Mouse (Mus musculus) right cerebral cortex, adult 2 months (tissue): ENCODE results near the gene Cdh15.
A peak's percentile ranks its signal among the peaks of the same experiment; 100 is the strongest.

Experiments used
- DNase-seq, 2 experiments: peaks; one replicate each; pipeline ENCODE4 v3.0.0; 2021 to 2022; ENCODE audit warnings: low spot score in 2 of 2

Cdh15 gene

GRCm38 (mm10) chr8:122836696-122837095 lies 11.1 kb upstream of the Cdh15 start:
- no peak for DNase-seq

- DNase-seq = no peak
Observed at GRCm38 (mm10) chr8:122844161-122844560, 3.6 kb upstream of the Cdh15 start.

- no peak for DNase-seq
Observed at GRCm38 (mm10) chr8:122845662-122846061, 2.1 kb upstream of the Cdh15 start.

DNA sequence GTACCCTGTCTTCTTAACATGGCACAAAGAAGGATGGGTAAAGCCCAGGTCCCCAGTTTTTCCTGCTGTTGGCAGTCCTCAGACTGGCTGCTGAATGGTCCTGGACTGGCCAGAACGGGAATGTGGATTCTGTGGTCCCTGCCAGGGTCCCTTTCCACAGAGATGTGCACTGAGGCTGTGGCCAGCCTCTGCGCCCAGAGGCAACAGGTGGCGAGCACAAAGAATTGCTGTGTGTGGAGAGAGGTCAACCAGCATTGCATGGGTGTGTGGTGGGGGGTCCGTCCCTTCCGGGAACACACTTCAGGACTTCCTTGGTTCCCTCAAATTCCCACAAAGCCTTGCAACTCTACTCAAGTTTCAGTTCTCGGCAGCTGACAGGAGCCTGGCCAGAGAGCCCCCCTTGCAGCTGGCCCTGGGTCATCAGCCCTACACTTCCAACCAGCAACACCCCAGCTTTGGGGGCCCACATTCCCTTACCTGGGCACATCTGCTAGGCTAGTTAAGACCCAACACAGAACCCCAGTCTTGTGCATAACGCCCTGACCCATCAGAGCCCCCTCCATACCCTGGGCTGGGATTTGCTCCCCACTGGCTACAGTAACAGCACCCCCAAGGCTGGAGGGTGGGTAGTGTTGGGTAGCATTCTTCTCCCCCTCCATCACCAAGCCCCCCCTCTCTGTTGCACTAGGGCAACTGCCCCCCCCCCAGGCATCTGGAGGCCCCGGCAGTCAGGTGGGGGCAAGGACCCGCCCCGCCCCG lies 1.6 kb downstream of the Cdh15 start:
- no peak for DNase-seq

- DNase-seq = no peak
Observed at GRCm38 (mm10) chr8:122850641-122851240, 3.0 kb downstream of the Cdh15 start.

GRCm38 (mm10) chr8:122851692-122852545 lies 4.2 kb downstream of the Cdh15 start:
- no peak for DNase-seq

DNA sequence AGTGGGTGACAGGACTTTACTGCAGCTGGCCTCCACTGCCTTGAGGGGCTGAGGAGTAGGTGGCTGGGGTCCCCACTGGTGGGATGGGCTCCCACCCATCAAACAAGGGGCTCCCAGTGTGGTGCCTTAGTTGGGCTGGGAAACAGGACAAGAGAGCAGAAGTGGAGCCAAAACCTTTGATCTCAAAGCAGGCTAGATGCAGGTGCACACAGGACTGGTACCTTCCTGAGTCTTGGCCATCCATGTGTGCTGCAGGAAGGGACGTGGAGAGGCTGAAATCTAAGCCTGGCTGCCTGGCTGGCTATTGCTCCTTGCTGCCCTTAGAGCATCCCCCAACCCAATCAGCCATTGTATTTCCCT lies 4.8 kb downstream of the Cdh15 start:
- DNase-seq = no peak

- DNase-seq = no peak
Observed at GRCm38 (mm10) chr8:122853340-122853771, 5.6 kb downstream of the Cdh15 start.

- no peak for DNase-seq
Observed at GRCm38 (mm10) chr8:122854388-122854787, 6.6 kb downstream of the Cdh15 start.

DNA sequence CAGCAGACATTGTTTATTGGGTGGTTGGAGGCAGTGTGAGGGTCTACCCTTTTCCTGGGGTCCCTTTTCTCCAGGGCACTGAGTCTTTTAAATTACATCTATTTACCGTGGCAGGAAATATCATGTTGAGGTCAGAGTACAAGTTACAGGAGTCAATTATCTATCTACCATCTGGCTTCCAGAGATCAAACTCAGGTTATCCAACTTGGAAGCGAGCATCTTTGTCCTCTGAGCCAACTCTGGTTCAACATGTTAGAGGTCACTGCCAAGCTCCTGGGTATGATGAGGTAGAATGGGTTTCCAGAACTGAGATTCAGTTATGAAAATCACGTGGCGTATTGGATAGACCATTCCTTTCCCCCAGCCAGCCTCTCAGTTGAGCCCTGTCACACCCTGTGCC lies 7.4 kb downstream of the Cdh15 start:
- no peak for DNase-seq

DNA sequence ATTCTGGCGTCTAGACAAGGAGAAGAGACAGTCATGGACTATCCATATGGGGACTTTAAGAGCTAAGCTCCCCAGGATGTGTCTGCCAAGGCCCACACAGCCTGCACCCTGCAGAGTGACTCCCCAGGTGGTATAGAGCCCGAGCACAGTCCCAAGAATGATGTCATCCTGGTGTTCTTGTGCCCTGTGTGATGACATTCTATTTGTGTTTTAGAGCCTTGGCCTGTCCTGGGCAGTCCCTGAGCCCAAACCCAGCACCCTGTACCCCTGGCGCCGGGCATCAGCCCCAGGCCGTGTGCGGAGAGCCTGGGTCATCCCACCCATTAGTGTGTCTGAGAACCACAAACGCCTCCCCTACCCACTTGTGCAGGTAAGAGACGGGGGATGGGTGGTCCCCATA lies 8.5 kb downstream of the Cdh15 start:
- no peak for DNase-seq

GRCm38 (mm10) chr8:122859843-122860242 lies 12.1 kb downstream of the Cdh15 start:
- DNase-seq = no peak

- DNase-seq = no peak
Observed at GRCm38 (mm10) chr8:122864719-122865129, 17.0 kb downstream of the Cdh15 start.

DNA sequence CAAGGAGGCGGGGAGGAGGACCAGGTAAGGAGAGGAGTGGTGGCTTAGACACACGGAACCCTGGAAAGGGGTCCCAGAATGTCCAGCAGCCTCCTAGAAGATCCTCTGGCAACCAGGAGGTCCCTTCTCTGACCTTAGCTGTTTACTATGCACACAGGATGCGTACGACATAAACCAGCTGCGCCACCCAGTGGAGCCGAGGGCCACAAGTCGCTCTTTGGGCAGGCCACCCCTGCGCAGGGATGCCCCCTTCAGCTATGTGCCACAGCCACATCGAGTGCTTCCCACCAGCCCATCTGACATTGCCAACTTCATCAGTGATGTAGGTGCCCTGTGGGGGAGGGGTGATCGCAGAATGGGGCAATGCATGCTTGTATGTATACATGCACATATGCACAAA lies 17.7 kb downstream of the Cdh15 start:
- DNase-seq = no peak

DNA sequence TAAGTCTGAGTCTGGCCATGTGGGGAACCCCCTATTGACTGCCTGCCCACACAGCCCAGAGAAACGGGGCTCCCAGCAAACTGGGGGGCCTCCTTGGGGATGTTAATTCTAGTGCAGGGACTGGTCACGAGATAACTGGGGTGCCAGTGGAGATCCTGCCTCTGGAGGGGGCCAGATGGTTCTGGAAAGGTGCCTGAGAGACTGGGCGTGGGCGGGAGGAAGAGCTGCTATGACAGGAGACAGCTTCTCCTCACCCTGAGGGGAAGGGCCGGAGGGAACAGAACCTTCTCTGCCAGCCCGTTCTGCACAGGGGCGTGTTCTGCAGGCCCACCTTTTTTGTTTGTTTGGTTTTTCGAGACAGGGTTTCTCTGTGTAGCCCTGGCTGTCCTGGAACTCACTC lies 18.5 kb downstream of the Cdh15 start:
- peak in 1 of 2 experiments; percentile 23 for DNase-seq

GRCm38 (mm10) chr8:122867982-122868381 lies 20.2 kb downstream of the Cdh15 start:
- no peak for DNase-seq

DNA sequence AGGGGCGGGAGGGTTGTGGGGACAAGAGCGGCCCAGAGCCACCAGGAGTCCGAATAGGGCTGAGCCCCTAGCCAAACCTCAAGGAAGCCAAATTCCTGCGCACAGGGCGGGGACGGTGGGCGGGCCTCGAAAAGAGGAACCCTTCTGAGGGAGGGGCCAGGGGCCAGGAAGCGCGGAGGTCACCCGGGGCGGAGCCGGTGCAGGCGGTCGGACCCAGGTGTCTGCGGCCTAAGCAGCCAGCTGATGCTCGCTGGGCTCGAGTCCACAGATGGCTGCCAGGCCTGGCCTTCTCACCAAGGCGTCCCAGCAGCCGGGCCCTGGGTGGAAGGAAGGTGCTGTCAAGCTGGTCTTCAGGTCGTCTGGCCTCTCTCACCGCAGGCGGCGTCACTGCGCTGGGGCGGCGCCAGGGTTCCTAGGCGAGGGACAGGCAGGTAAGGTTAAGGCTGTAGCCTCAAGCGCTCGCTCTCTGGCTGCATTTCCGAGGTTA lies 22.7 kb downstream of the Cdh15 start:
- DNase-seq = no peak

- DNase-seq = no peak
Observed at GRCm38 (mm10) chr8:122871663-122872062, 23.9 kb downstream of the Cdh15 start.

DNA sequence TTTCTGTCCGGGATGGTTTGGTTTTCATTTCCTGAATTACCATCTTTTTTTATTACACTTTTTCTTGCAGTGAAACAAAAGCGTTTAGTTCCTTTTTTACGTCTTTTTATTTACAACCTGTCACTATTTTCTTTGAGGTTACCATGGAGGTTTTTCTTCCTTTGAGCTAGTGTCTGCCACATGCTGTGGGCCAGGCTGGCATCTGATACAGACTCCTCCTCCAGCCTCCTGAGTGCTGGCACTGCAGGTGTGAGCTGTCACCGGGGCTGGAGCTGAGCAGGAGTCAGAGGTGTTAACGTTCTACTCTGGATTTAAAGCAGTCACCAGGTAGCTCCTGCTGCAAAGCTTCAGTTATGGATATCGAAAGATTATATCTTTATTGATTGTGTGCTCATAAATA lies 25.4 kb downstream of the Cdh15 start:
- no peak for DNase-seq

GRCm38 (mm10) chr8:122875186-122875585 lies 27.4 kb downstream of the Cdh15 start:
- no peak for DNase-seq

GRCm38 (mm10) chr8:122878231-122878630 lies 30.5 kb downstream of the Cdh15 start:
- DNase-seq = no peak

DNA sequence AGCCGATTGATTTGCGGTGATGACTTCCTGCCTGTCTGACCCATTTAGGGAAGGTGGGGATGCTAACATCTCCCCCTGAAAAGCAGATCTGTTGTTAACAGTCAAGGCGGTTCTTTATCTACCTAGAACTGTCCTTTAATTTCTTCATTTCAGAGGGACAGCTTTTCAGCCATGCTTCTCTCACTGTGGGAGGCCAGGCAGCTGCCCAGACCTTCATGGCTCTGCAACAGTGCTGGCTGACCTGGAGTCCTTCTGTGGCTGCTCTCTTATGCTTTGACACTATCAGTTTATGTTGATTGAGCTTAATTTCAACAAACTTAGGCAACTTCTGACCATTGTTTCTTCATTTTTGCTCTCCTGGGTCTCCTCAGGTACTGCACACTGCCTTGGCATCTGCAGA lies 32.5 kb downstream of the Cdh15 start:
- no peak for DNase-seq

GRCm38 (mm10) chr8:122883671-122884070 lies 35.9 kb downstream of the Cdh15 start:
- no peak for DNase-seq
